Mouse (Mus musculus) layer of hippocampus, postnatal 14 days (tissue): ENCODE measurements at regions not wholly inside any gene's neighbourhood (a gene's known extent, or its start where the extent isn't known, plus 50 kb on each side); places are given as distances from the start of the nearest gene placed in this dataset.
A peak's percentile ranks its signal among the peaks of the same experiment; 100 is the strongest.

ENCODE experiments used
- DNase-seq, 2 experiments: peaks; one replicate each; pipeline ENCODE4 v3.0.0; 2021 to 2022; ENCODE audit warnings: low spot score in 2 of 2, mixed read lengths in 1 of 2

- DNase-seq: no peak
Measured at GRCm38 (mm10) chr2:167823044-167823443, 108.8 kb upstream of the Ptpn1 start.

GRCm38 (mm10) chr2:167821186-167821585 lies 110.7 kb upstream of the Ptpn1 start:
- no peak for DNase-seq

GRCm38 (mm10) chr2:167818799-167819198 lies 113.1 kb upstream of the Ptpn1 start:
- DNase-seq: no peak

- DNase-seq: no peak
Measured at GRCm38 (mm10) chr2:167817030-167817429, 114.8 kb upstream of the Ptpn1 start.

GRCm38 (mm10) chr2:167815123-167815522 lies 116.7 kb upstream of the Ptpn1 start:
- DNase-seq: no peak

- DNase-seq: no peak
Measured at GRCm38 (mm10) chr2:167809256-167809655, 119.6 kb upstream of the Tmem189 start.

- DNase-seq: no peak
Measured at GRCm38 (mm10) chr2:167805629-167806304, 116.1 kb upstream of the Tmem189 start.

- DNase-seq: no peak
Measured at GRCm38 (mm10) chr2:167804493-167805227, 115.0 kb upstream of the Tmem189 start.

- no peak for DNase-seq
Measured at GRCm38 (mm10) chr2:167802494-167802893, 112.9 kb upstream of the Tmem189 start.

- no peak for DNase-seq
Measured at GRCm38 (mm10) chr2:167801389-167801788, 111.8 kb upstream of the Tmem189 start.

- no peak for DNase-seq
Measured at GRCm38 (mm10) chr2:167800648-167801245, 111.1 kb upstream of the Tmem189 start.

- DNase-seq: peak in 1 of 2 experiments; percentile 46
Measured at GRCm38 (mm10) chr2:167799629-167800387, 110.2 kb upstream of the Tmem189 start.

GRCm38 (mm10) chr2:167798969-167799513 lies 109.4 kb upstream of the Tmem189 start:
- DNase-seq: no peak

- DNase-seq: no peak
Measured at GRCm38 (mm10) chr2:167798076-167798782, 108.6 kb upstream of the Tmem189 start.

- no peak for DNase-seq
Measured at GRCm38 (mm10) chr2:167795491-167795890, 105.9 kb upstream of the Tmem189 start.

- no peak for DNase-seq
Measured at GRCm38 (mm10) chr2:167793916-167794315, 104.3 kb upstream of the Tmem189 start.

- no peak for DNase-seq
Measured at GRCm38 (mm10) chr2:167792753-167793152, 103.1 kb upstream of the Tmem189 start.

GRCm38 (mm10) chr2:167792330-167792729 lies 102.7 kb upstream of the Tmem189 start:
- DNase-seq: no peak

GRCm38 (mm10) chr2:167789471-167789923 lies 99.9 kb upstream of the Tmem189 start:
- no peak for DNase-seq

GRCm38 (mm10) chr2:167786951-167787350 lies 97.3 kb upstream of the Tmem189 start:
- no peak for DNase-seq
